Mouse (Mus musculus): ENCODE measurements around the gene Mast4. TPM values are rescaled to one million over a fixed set of nuclear protein-coding genes. Genes with fewer than 3 reads are reported as not detected.

Mast4 gene
- polyA plus RNA-seq, 1 experiment, result 6.4 TPM

DNA sequence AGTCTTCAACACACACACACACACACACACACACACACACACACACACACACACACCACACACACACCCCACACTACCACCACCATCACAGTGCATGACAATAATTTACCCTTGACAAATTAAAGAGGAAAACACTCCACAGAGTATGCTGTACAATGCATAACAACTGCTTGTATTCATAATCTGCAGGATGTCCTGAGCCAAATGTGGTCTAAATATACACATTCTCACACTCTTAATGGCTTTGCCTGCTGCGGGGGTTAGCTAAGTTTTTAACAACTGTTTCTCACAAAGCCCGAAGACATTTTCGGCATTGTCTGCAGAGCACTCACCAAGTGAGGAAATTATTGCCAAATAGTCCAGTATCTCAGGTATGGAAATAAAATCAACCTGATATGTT lies 398.5 kb downstream of the Mast4 start:
- no peaks in the 10 kb centered on the region for H3K36me3 ChIP-seq (ENCODE audit: control insufficient read depth, insufficient read depth, low read length)
- no peak for DNase-seq (ENCODE audit: low read depth in 1 of 2, low spot score in 2 of 2)
- H3K27ac ChIP-seq (ENCODE audit: insufficient read depth, low read length), result no peak overlapping the region
- WGBS, result 75% methylated on average over 3 of the region's 3 CpGs
- H3K27me3 ChIP-seq (ENCODE audit: control insufficient read depth, insufficient read depth, low read length), result no peaks in the 10 kb centered on the region
- peaks cover 2% of the 10 kb centered on the region for H3K4me1 ChIP-seq (ENCODE audit: control insufficient read depth, insufficient read depth, insufficient read length)
- no peak for TF ChIP-seq CTCF (IDR thresholded peaks at IDR 0.05; ENCODE audit: extremely low read depth, insufficient read depth, insufficient read length, insufficient replicate concordance)
- no peak for TF ChIP-seq POLR2A (IDR thresholded peaks at IDR 0.05; ENCODE audit: low read depth, low read length)
- H3K4me3 ChIP-seq (ENCODE audit: extremely low read depth, insufficient read depth, insufficient read length), result no peak overlapping the region

DNA sequence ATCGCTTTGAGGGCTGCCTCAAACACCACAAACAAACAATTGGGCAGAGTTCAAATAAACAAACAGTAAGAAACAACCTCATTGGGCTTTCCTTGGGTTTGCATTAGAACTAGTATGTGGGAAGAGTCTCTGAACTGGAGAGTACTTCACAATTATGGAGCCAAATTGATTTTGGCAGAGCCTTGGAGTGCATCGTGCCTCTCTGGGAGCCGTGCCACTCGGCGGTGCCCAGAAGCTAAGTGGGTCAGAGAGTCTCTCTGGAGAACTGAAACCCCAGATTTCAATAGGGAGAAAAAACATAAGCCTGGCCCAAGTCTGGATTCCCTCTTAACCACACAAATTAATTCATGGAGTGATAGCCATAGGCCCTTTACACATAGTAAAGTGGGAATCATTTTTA lies 400.6 kb downstream of the Mast4 start:
- Histone ChIP-seq H3K4me1 (ENCODE audit: control insufficient read depth, insufficient read depth, insufficient read length) (peaks cover 2% of the 10 kb centered on the region), H3K36me3 (ENCODE audit: control insufficient read depth, insufficient read depth, low read length) (no peaks in the 10 kb centered on the region), H3K4me3 (ENCODE audit: extremely low read depth, insufficient read depth, insufficient read length) (no peak overlapping the region), H3K27ac (ENCODE audit: insufficient read depth, low read length) (no peak overlapping the region), H3K27me3 (ENCODE audit: control insufficient read depth, insufficient read depth, low read length) (no peaks in the 10 kb centered on the region)
- 90% methylated on average over 5 of the region's 5 CpGs for WGBS
- TF ChIP-seq POLR2A (IDR thresholded peaks at IDR 0.05; ENCODE audit: low read depth, low read length) (no peak), CTCF (IDR thresholded peaks at IDR 0.05; ENCODE audit: extremely low read depth, insufficient read depth, insufficient read length, insufficient replicate concordance) (no peak)
- DNase-seq (ENCODE audit: low read depth in 1 of 2, low spot score in 2 of 2), result no peak

DNA sequence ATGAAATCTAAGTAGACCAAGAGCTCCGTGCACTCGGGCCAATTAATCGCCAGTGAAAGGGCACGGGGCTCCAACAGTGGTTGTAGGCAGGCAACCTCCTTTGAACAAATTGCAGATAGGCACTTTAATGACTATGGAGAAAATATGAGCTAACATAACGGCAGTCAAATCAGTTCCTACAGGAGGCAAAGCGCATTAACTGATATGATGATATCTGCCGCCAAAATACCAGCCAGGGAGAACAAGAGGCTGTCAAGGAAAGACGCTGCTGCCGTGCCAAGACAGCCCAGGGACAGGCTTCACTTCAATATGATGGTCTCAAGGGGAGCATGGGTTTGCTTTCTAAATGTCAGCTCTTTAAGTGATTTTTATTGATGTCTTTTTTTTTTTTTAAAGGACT lies 401.9 kb downstream of the Mast4 start:
- no peaks in the 10 kb centered on the region for H3K27me3 ChIP-seq (ENCODE audit: control insufficient read depth, insufficient read depth, low read length)
- H3K4me1 ChIP-seq (ENCODE audit: control insufficient read depth, insufficient read depth, insufficient read length), result peaks cover 2% of the 10 kb centered on the region
- 89% methylated on average over 9 of the region's 9 CpGs for WGBS
- no peaks in the 10 kb centered on the region for H3K36me3 ChIP-seq (ENCODE audit: control insufficient read depth, insufficient read depth, low read length)
- TF ChIP-seq CTCF (IDR thresholded peaks at IDR 0.05; ENCODE audit: extremely low read depth, insufficient read depth, insufficient read length, insufficient replicate concordance) (no peak), POLR2A (IDR thresholded peaks at IDR 0.05; ENCODE audit: low read depth, low read length) (no peak)
- no peak overlapping the region for H3K4me3 ChIP-seq (ENCODE audit: extremely low read depth, insufficient read depth, insufficient read length)
- H3K27ac ChIP-seq (ENCODE audit: insufficient read depth, low read length), result no peak overlapping the region
- DNase-seq (ENCODE audit: low read depth in 1 of 2, low spot score in 2 of 2), result no peak

DNA sequence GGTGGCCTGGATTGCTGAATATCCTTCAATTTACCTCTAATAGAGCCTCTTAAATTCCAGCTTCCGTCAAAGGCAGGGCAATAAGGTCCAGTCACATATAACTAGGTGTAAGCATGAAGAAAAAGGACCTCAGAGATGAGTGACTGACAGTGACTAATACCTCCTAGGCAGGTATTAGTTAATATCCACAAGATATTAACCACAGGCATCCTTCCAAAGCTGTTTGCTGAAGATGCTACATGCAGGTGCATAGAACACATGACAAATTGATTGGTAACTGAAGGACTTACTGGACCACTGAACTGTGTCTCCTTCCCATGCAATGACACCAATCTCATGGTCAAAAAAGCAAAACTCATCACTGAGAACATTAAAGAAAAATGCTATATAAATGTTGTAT lies 402.3 kb downstream of the Mast4 start:
- Histone ChIP-seq H3K36me3 (ENCODE audit: control insufficient read depth, insufficient read depth, low read length) (no peaks in the 10 kb centered on the region), H3K27ac (ENCODE audit: insufficient read depth, low read length) (no peak overlapping the region), H3K4me3 (ENCODE audit: extremely low read depth, insufficient read depth, insufficient read length) (no peak overlapping the region), H3K4me1 (ENCODE audit: control insufficient read depth, insufficient read depth, insufficient read length) (peaks cover 2% of the 10 kb centered on the region), H3K27me3 (ENCODE audit: control insufficient read depth, insufficient read depth, low read length) (no peaks in the 10 kb centered on the region)
- DNase-seq (ENCODE audit: low read depth in 1 of 2, low spot score in 2 of 2), result no peak
- TF ChIP-seq POLR2A (IDR thresholded peaks at IDR 0.05; ENCODE audit: low read depth, low read length) (no peak), CTCF (IDR thresholded peaks at IDR 0.05; ENCODE audit: extremely low read depth, insufficient read depth, insufficient read length, insufficient replicate concordance) (no peak)
- 91% methylated on average over 1 of the region's 1 CpGs for WGBS

DNA sequence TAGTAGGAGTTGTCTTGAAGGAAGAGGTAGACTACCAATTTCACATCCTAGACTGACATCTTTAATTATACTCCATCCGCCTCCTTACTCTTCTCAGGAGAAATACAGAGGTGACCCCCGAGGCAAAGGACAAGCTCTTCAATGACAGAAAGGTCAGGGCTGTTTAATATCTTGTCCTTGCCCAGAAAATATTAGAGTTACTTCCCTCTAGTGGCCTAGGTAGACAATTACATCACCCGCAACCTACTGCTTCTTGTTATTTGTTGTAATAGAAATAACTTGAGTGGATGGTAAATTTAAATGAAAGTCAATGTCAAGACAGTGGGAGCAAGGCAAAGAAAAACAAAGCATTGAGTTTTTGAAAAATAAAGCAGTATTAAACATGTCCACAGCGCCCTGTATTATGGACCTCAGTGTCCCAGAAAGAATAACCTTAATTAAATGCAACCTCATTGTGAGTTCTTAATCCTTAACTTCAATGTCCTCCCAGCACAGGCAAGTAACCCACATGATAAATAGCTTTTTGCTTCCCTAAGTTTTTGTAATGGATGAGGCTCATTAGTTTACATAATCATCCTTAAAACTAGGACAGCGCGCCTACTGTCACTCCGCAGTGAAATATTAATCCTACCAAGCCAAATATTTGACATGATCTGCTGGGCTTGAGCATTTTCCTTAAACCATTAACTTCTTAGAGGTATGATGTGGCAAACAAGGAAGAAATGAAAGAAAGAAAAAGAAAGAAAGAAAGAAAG lies 408.3 kb downstream of the Mast4 start:
- Histone ChIP-seq H3K4me3 (ENCODE audit: extremely low read depth, insufficient read depth, insufficient read length) (no peak overlapping the region), H3K27ac (ENCODE audit: insufficient read depth, low read length) (no peak overlapping the region), H3K36me3 (ENCODE audit: control insufficient read depth, insufficient read depth, low read length) (no peaks in the 10 kb centered on the region), H3K4me1 (ENCODE audit: control insufficient read depth, insufficient read depth, insufficient read length) (no peaks in the 10 kb centered on the region), H3K27me3 (ENCODE audit: control insufficient read depth, insufficient read depth, low read length) (no peaks in the 10 kb centered on the region)
- DNase-seq (ENCODE audit: low read depth in 1 of 2, low spot score in 2 of 2), result no peak
- TF ChIP-seq CTCF (IDR thresholded peaks at IDR 0.05; ENCODE audit: extremely low read depth, insufficient read depth, insufficient read length, insufficient replicate concordance), result no peak
- no peak for TF ChIP-seq POLR2A (IDR thresholded peaks at IDR 0.05; ENCODE audit: low read depth, low read length)
- WGBS, result 85% methylated on average over 7 of the region's 7 CpGs

DNA sequence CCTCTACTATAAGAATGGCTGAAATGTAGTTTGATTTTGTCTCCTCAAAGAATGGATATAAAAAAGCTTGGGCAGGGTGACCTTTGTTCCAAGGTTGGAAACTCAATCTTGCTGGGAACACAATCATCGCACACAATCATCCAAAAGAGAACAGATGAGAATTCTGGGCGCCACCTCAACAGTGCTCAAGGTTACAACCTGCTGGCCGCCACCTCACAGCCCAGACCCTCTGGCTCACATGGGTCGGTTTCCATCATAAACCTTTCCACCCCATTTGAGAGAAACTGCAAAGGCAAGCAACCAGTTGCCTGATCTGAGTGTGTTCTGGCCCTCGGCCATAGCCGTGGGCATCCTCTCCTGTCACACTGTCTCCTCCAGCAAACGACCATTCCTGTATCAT lies 414.6 kb downstream of the Mast4 start:
- no peak overlapping the region for H3K27ac ChIP-seq (ENCODE audit: insufficient read depth, low read length)
- H3K4me3 ChIP-seq (ENCODE audit: extremely low read depth, insufficient read depth, insufficient read length), result no peak overlapping the region
- no peak for DNase-seq (ENCODE audit: low read depth in 1 of 2, low spot score in 2 of 2)
- WGBS, result 87% methylated on average over 7 of the region's 7 CpGs
- H3K36me3 ChIP-seq (ENCODE audit: control insufficient read depth, insufficient read depth, low read length), result no peaks in the 10 kb centered on the region
- no peaks in the 10 kb centered on the region for H3K27me3 ChIP-seq (ENCODE audit: control insufficient read depth, insufficient read depth, low read length)
- no peaks in the 10 kb centered on the region for H3K4me1 ChIP-seq (ENCODE audit: control insufficient read depth, insufficient read depth, insufficient read length)
- TF ChIP-seq POLR2A (IDR thresholded peaks at IDR 0.05; ENCODE audit: low read depth, low read length) (no peak), CTCF (IDR thresholded peaks at IDR 0.05; ENCODE audit: extremely low read depth, insufficient read depth, insufficient read length, insufficient replicate concordance) (no peak)

DNA sequence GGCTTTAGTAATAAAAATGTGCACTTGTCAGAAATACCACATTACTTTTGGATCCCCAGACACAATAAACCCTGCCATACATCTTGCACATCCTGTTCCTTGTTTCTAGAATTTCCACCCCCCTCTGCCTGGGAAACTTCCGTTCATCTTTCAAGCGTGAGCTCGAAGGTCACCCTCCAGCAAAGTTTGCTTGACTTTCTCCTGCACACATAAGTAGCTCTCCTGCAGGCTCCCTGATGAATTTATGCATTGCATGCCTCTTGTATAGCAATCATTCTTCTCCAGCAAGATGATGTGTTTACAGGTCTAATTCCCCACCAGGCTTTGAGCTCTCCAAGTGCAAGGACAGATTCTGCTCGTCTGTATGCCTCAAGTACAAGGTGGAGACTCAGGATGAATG lies 415.7 kb downstream of the Mast4 start:
- Histone ChIP-seq H3K27ac (ENCODE audit: insufficient read depth, low read length) (no peak overlapping the region), H3K4me1 (ENCODE audit: control insufficient read depth, insufficient read depth, insufficient read length) (no peaks in the 10 kb centered on the region), H3K27me3 (ENCODE audit: control insufficient read depth, insufficient read depth, low read length) (no peaks in the 10 kb centered on the region), H3K4me3 (ENCODE audit: extremely low read depth, insufficient read depth, insufficient read length) (no peak overlapping the region), H3K36me3 (ENCODE audit: control insufficient read depth, insufficient read depth, low read length) (no peaks in the 10 kb centered on the region)
- TF ChIP-seq POLR2A (IDR thresholded peaks at IDR 0.05; ENCODE audit: low read depth, low read length) (no peak), CTCF (IDR thresholded peaks at IDR 0.05; ENCODE audit: extremely low read depth, insufficient read depth, insufficient read length, insufficient replicate concordance) (no peak)
- no peak for DNase-seq (ENCODE audit: low read depth in 1 of 2, low spot score in 2 of 2)
- 24% methylated on average over 4 of the region's 4 CpGs for WGBS

Data from spleen, adult 2 months (tissue).